Mouse (Mus musculus) lung, postnatal 0 days (tissue): Measurements from ENCODE around the gene Angptl1.

ENCODE experiments used
- CTCF ChIP-seq: IDR thresholded peaks from 2 replicates; pipeline ENCODE4 v1.5.1; 2016; ENCODE audit warnings: antibody characterized with exemption, mild to moderate bottlenecking
- EP300 ChIP-seq: IDR thresholded peaks from 2 replicates; pipeline ENCODE4 v1.6.1; 2016; ENCODE audit warnings: antibody characterized with exemption, mild to moderate bottlenecking, control low read depth

- TF ChIP-seq CTCF: no peak
- TF ChIP-seq EP300: no peak
Observed at GRCm38 (mm10) chr1:156856666-156857065, 18.3 kb downstream of the Angptl1 start.
